Mouse (Mus musculus): Measurements from ENCODE around the gene Zfp366. TPM values are rescaled to one million over a fixed set of nuclear protein-coding genes. Genes with fewer than 3 reads are reported as not detected.

The Zfp366 gene
- polyA plus RNA-seq, 1 experiment from 2014 or later = 0.14 TPM

- H3K36me3 ChIP-seq (ENCODE audit: inconsistent target) = no peaks in the 10 kb centered on the region
- no peak overlapping the region for H3K27ac ChIP-seq
- WGBS (ENCODE audit: missing documents) = 80% methylated on average over 16 of the region's 16 CpGs
- H3K4me3 ChIP-seq (ENCODE audit: inconsistent target) = no peak overlapping the region
- no peaks in the 10 kb centered on the region for H3K79me2 ChIP-seq (ENCODE audit: inconsistent target)
These were observed 43.0 kb downstream of the Zfp366 start for GRCm38 (mm10) chr13:99227456-99228250.

- H3K36me3 ChIP-seq (ENCODE audit: inconsistent target) = no peaks in the 10 kb centered on the region
- no peak overlapping the region for H3K27ac ChIP-seq
- no peaks in the 10 kb centered on the region for H3K79me2 ChIP-seq (ENCODE audit: inconsistent target)
- 94% methylated on average over 35 of the region's 35 CpGs for WGBS (ENCODE audit: missing documents)
- no peak overlapping the region for H3K4me3 ChIP-seq (ENCODE audit: inconsistent target)
These were observed 44.4 kb downstream of the Zfp366 start for GRCm38 (mm10) chr13:99228821-99229570.

- WGBS (ENCODE audit: missing documents) = 74% methylated on average over 8 of the region's 9 CpGs
- no peak overlapping the region for H3K27ac ChIP-seq
- no peak overlapping the region for H3K4me3 ChIP-seq (ENCODE audit: inconsistent target)
- H3K36me3 ChIP-seq (ENCODE audit: inconsistent target) = no peaks in the 10 kb centered on the region
- H3K79me2 ChIP-seq (ENCODE audit: inconsistent target) = no peaks in the 10 kb centered on the region
These were observed 45.2 kb downstream of the Zfp366 start for GRCm38 (mm10) chr13:99229641-99230494.

DNA sequence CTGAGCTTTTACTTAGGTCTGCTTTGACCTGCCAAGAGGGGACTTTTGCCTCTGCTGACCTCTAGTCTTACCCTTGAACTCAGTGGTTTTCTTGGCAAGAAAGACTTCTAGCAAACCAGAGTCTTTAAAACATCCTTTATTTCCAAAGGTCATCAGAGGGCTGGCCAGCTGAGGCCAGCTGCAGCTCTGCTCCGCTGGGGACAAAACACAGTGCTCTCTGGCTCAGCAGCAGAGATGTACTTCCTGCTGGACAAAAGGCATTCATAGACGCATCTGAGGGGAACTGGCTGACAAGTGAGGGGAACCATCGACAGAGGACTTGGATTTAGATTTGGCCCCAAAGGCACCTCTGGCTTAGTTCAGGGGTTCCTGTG is 45.9 kb downstream of the Zfp366 start:
- 70% methylated on average over 3 of the region's 3 CpGs for WGBS (ENCODE audit: missing documents)
- Histone ChIP-seq H3K4me3 (ENCODE audit: inconsistent target) (no peak overlapping the region), H3K79me2 (ENCODE audit: inconsistent target) (no peaks in the 10 kb centered on the region), H3K27ac (no peak overlapping the region), H3K36me3 (ENCODE audit: inconsistent target) (no peaks in the 10 kb centered on the region)

GRCm38 (mm10) chr13:99233333-99233732 is 48.7 kb downstream of the Zfp366 start:
- Histone ChIP-seq H3K27ac (no peak overlapping the region), H3K79me2 (ENCODE audit: inconsistent target) (no peaks in the 10 kb centered on the region), H3K36me3 (ENCODE audit: inconsistent target) (no peaks in the 10 kb centered on the region), H3K4me3 (ENCODE audit: inconsistent target) (no peak overlapping the region)
- WGBS (ENCODE audit: missing documents) = 100% methylated on average over 3 of the region's 3 CpGs

- Histone ChIP-seq H3K4me3 (ENCODE audit: inconsistent target) (no peak overlapping the region), H3K36me3 (ENCODE audit: inconsistent target) (no peaks in the 10 kb centered on the region), H3K79me2 (ENCODE audit: inconsistent target) (no peaks in the 10 kb centered on the region), H3K27ac (no peak overlapping the region)
- 93% methylated on average over 9 of the region's 10 CpGs for WGBS (ENCODE audit: missing documents)
These were observed 49.3 kb downstream of the Zfp366 start for GRCm38 (mm10) chr13:99233956-99234355.

DNA sequence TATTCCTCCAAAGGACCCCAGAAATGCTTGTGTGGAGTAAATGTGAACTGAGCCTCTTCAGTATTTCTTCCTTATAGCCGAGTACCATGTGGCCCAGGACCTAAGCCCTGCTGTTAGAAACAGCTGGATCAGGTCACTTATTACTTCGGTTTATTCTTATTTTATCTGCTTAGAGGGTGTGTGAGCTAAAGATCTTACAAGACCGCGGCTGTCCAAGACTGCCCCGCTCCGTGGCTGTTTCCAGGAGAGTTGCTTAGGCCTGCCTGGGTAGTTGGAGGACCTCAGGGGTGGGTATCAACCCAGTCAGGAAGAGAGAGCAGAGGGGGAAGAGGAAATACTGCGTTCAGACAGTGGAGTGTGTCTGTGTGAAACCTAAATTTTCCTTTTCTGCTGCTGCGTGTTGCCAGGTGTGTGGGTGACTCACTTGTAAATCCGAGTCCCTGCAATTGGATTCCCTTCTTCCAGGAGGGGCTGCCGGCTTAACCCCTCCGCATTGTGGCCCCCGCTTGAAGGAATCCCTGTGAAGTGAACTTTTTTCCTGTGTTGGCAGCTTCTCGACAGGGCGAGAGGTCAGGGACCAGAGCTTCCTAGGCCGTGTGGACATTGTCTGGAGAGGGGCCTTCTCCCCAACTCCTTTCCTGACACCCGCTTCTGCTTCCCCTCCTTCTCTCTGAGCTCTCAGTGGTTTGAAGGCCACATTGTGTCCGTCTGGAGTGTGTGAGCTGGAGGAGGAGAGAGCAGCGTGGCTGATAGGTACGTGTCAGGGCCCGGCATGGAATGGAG is 51.0 kb downstream of the Zfp366 start:
- no peaks in the 10 kb centered on the region for H3K36me3 ChIP-seq (ENCODE audit: inconsistent target)
- 84% methylated on average over 20 of the region's 20 CpGs for WGBS (ENCODE audit: missing documents)
- H3K4me3 ChIP-seq (ENCODE audit: inconsistent target) = no peak overlapping the region
- no peak overlapping the region for H3K27ac ChIP-seq
- H3K79me2 ChIP-seq (ENCODE audit: inconsistent target) = no peaks in the 10 kb centered on the region

GRCm38 (mm10) chr13:99236222-99236621 is 51.6 kb downstream of the Zfp366 start:
- WGBS (ENCODE audit: missing documents) = 97% methylated on average over 2 of the region's 2 CpGs
- Histone ChIP-seq H3K27ac (no peak overlapping the region), H3K4me3 (ENCODE audit: inconsistent target) (no peak overlapping the region), H3K79me2 (ENCODE audit: inconsistent target) (no peaks in the 10 kb centered on the region), H3K36me3 (ENCODE audit: inconsistent target) (no peaks in the 10 kb centered on the region)

DNA sequence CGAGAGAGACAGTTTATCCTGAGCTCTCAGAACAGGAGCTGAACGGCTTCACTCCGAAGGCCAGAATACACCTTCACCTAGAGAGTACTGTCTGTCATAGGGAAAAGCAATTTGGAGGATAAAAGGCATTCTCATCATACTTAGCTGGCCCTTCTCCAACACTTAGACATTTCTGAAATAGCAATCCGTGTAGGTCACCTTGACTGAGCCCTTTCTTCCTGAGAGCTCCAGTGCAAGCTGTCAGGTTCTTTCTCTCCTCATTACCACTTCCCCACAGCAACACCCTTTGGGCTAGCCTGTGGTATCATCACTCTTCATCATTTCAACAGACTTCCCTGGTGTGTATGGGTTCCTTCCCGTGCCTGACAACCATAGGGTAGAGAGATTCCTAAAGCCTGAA is 52.5 kb downstream of the Zfp366 start:
- Histone ChIP-seq H3K36me3 (ENCODE audit: inconsistent target) (no peaks in the 10 kb centered on the region), H3K4me3 (ENCODE audit: inconsistent target) (no peak overlapping the region), H3K79me2 (ENCODE audit: inconsistent target) (no peaks in the 10 kb centered on the region), H3K27ac (no peak overlapping the region)
- 98% methylated on average over 5 of the region's 5 CpGs for WGBS (ENCODE audit: missing documents)

- WGBS (ENCODE audit: missing documents) = 78% methylated on average over 1 of the region's 1 CpGs
- Histone ChIP-seq H3K4me3 (ENCODE audit: inconsistent target) (no peak overlapping the region), H3K27ac (no peak overlapping the region), H3K79me2 (ENCODE audit: inconsistent target) (no peaks in the 10 kb centered on the region), H3K36me3 (ENCODE audit: inconsistent target) (no peaks in the 10 kb centered on the region)
These were observed 53.2 kb downstream of the Zfp366 start for GRCm38 (mm10) chr13:99237841-99238216.

DNA sequence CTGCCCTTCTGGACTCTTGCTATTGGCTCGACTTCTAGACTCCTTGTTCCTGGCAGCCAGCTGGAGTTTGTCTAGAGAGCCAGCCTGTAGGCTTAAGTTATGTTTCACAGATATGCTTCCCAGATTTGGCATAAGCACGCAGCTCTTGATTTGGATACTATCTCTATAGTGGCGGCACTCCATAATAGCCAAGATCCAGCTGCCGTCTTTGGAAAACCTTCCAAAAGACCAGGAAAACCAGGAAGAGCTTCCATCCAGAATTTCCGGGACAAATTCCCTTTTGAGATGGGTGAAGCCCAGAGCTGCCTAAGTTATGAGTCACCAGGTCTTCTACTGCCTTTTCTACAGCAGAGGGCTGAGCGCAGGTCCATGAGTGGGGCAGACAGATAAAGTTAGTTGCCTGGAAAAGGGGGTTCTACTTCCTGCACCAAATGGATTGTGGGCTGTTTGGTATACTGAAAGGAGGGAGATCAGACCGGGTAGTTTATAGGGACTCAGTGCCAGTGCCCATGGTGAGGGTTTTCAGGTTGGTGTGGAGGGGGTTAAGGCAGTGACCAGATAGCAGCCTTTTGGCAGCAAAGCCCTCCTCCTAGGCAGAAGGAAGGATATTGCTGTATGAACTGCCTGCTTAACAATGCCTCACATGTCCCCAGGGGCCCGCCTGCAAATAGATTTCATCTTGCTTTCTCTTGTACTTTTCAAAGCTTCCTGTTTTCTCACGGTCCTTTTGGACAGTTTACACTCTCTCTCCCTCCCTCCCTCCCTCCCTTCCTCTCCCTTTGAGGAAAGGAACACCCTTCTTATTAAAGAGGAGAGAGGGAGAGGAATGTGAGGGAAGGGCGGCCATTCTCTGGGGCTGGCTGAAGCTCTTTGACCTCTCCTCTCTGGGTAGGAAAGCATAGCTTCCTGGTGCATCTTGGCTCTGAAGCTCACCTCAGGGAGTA is 53.9 kb downstream of the Zfp366 start:
- WGBS (ENCODE audit: missing documents) = 74% methylated on average over 10 of the region's 10 CpGs
- no peak overlapping the region for H3K4me3 ChIP-seq (ENCODE audit: inconsistent target)
- H3K79me2 ChIP-seq (ENCODE audit: inconsistent target) = no peaks in the 10 kb centered on the region
- H3K36me3 ChIP-seq (ENCODE audit: inconsistent target) = no peaks in the 10 kb centered on the region
- no peak overlapping the region for H3K27ac ChIP-seq

DNA sequence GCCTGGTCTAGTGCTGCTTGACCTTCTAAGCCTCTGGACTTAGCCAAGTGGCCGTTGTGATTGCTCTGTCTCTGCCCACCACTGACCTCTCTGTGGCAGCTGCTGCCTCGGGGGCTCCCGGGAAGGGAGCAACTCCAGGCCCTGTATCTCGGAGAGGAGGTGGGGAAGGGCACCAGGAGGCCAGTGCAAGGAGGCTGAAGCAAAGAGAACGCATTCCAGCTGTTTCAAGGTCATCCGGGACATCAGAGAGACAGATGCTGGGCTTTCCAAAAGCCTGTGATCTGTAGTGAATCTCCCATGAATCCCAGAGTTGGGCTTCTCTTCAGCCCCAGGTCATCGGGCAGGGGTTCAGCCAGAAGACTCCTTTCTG is 54.5 kb downstream of the Zfp366 start:
- Histone ChIP-seq H3K27ac (no peak overlapping the region), H3K36me3 (ENCODE audit: inconsistent target) (no peaks in the 10 kb centered on the region)
- 79% methylated on average over 7 of the region's 7 CpGs for WGBS (ENCODE audit: missing documents)

DNA sequence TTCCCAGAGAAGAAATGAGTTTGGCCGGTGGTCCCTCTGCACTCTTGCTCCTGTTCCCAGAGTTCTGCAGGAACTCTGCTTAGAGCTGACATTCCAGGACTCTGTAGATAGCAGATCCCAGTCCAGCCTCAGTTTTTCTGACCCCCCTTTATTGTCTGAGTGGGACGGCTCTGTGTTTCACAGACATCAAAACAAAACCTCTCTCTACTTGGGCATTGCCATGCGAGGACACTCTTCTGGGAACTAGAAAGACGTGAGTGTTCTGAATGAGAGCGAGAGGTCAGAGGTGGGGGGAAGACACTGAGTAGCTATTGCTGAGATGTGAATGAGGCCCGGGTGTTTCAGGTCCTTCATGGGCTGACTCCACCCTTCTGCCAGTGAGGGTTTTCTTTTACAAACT is 55.1 kb downstream of the Zfp366 start:
- H3K27ac ChIP-seq = no peak overlapping the region
- no peak overlapping the region for H3K4me3 ChIP-seq (ENCODE audit: inconsistent target)
- no peaks in the 10 kb centered on the region for H3K36me3 ChIP-seq (ENCODE audit: inconsistent target)
- 87% methylated on average over 6 of the region's 6 CpGs for WGBS (ENCODE audit: missing documents)
- H3K79me2 ChIP-seq (ENCODE audit: inconsistent target) = no peaks in the 10 kb centered on the region

More for the DNA sequence above, 54.5 kb downstream of the Zfp366 start:
- no peaks in the 10 kb centered on the region for H3K79me2 ChIP-seq (ENCODE audit: inconsistent target)
- no peak overlapping the region for H3K4me3 ChIP-seq (ENCODE audit: inconsistent target)
